Mouse (Mus musculus) erythroblast, adult 5-6 weeks (primary cell): ENCODE data around the gene Gm20388. TPM values are rescaled to one million over a fixed set of nuclear protein-coding genes. Genes with fewer than 3 reads are reported as not detected.

Source experiments
- ATAC-seq: replicated peaks from 2 replicates; pipeline ENCODE4 v1.8.0; 2016; ENCODE audit warnings: moderate number of reproducible peaks, mild to moderate bottlenecking, moderate TSS enrichment, inconsistent platforms; ENCODE audit not compliant: poor library complexity, low FRiP score, severe bottlenecking
- total RNA-seq, 2 experiments: library from RNA; stranded (forward) in 1 of 2; stranded (reverse) in 1 of 2; fragments of 150-400 nt in 1 of 2; fragments of 200-764, 138-1000 nt in 1 of 2; gene quantifications; 2 replicates each; pipeline versions ENCODE4 v1.2.3 to v1.2.4; 2015 to 2017; ENCODE audit warnings: low replicate concordance in 2 of 2

The Gm20388 gene
- total RNA-seq, 2 experiments from 2014 or later: 2.9 to 7.8 TPM

DNA sequence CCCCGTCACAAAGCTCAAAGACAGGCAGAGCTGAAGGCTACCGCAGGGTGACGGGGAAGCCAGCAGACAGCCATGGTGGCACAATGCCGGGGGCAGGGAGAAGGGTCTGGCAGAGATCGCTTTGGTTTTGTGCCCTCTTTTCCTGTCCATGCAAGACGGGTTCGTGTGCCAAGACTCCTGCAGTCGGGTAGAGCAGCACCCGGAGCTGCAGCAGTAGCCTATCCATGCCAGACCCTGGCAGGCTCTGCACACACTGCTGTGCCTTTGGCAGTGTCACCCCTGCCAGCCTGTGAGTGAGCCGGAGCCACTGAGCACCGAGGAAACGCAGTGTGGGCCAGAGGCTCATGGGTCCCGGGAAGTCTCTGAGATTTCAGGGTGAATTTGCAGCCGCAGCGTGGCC lies 1363.0 kb downstream of the Gm20388 start:
- no peak for ATAC-seq

GRCm38 (mm10) chr8:121280414-121280813 lies 1369.8 kb downstream of the Gm20388 start:
- no peak for ATAC-seq

GRCm38 (mm10) chr8:121289346-121289745 lies 1378.7 kb downstream of the Gm20388 start:
- ATAC-seq: no peak

DNA sequence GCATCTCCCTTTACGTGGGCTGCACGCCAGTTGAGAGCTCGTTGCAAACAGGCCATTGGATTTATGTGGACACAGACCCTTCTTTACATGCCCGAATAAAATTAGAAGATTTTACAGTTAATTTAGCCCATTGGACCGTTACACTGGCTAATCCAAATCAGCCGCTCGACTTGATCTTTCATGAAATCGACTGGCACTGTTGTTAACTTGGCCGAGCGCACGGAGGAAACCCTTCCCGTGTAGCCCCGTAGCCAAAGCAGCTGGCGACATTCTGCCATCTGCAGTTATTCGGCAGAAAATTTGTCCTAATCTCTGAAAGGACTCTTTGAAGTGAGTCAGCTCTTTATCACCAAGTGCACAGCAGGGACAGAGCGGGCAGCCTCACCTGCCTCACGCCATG lies 1379.9 kb downstream of the Gm20388 start:
- no peak for ATAC-seq

- no peak for ATAC-seq
Observed at GRCm38 (mm10) chr8:121293418-121293817, 1382.8 kb downstream of the Gm20388 start.

- ATAC-seq: no peak
Observed at GRCm38 (mm10) chr8:121294234-121295108, 1383.8 kb downstream of the Gm20388 start.

GRCm38 (mm10) chr8:121296082-121296481 lies 1385.4 kb downstream of the Gm20388 start:
- ATAC-seq: no peak

GRCm38 (mm10) chr8:121296597-121296996 lies 1386.0 kb downstream of the Gm20388 start:
- ATAC-seq: no peak

DNA sequence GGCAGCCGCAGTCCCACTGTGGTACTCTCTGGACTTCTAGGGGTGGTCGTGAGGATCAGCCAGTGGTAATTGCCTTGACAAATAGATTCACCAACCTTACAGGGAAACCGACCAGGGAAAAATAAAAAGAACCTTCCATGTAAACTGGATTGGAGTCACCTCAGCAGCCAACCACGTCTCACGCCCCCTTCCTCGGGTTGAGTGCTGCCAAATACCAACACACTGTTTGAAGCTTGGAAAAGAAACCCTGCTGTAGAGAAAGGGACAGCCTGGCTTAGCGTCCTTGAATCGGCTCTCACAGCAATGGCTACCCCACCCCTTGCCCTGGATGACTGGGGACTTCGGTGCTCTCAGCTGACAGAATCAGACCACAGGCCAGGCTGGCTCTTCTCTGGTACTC lies 1386.7 kb downstream of the Gm20388 start:
- no peak for ATAC-seq

DNA sequence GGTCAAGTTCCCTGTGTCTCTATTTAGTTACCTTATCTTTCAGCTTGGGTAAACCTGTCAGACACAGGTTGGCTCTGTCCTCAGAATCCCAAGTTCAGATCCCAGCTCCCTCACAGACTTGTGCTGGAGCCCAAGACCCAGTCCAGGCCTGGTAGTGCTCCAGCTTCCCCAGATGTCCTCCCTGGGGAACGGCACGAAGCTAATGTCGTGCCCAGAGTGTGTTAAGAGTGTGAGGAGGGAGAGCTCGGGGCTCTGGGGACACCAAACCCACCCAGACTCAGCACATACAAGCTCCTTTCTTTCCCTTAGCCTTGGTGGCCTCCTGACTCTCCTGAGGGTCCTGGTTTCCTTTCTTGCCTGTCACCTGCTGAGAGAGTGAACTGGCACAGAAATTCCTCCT lies 1389.4 kb downstream of the Gm20388 start:
- ATAC-seq: no peak

DNA sequence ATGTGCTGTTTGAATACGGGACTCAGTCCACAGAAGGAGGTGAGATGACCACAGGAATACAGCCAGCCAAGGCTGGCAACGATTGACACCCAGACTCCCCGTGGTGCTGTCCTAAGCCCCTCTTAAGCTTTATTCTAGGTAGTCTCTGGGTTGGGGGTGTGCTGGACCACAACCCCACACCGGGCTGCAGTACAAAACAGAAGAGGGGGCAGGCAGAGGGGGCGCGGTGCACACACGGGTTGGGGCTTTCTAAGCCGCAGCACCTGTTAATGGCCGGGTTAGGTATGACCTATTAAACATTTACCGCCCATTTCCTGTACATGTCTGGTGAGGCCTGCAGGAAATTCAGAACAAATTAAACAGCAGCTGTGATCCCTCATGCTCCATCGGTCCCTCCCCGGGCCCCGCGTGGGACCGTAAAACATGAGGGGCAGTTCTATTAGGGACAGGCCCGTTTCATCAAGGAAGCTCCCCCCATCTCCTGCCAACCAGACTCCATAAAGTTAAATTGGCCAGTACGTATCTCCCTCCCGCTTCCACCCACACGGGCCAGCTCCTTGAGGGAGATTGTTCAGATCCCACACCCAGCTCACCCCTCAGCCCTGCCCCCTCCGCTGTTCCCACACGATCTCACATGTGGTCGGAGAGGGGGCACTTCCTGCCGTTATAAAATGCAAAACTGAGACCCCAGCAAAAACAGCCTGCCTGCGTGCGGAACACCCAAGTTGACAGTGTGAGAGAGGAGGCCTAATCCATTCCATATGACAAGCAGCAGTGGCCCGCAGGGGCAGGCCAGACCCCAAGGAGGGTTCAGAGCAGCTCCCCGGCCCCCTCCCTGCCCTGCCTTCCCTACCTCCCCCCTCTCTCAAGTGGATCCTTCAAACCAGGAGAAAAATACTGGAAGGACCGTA lies 1390.1 kb downstream of the Gm20388 start:
- ATAC-seq: no peak

GRCm38 (mm10) chr8:121301431-121301830 lies 1390.8 kb downstream of the Gm20388 start:
- ATAC-seq: no peak

DNA sequence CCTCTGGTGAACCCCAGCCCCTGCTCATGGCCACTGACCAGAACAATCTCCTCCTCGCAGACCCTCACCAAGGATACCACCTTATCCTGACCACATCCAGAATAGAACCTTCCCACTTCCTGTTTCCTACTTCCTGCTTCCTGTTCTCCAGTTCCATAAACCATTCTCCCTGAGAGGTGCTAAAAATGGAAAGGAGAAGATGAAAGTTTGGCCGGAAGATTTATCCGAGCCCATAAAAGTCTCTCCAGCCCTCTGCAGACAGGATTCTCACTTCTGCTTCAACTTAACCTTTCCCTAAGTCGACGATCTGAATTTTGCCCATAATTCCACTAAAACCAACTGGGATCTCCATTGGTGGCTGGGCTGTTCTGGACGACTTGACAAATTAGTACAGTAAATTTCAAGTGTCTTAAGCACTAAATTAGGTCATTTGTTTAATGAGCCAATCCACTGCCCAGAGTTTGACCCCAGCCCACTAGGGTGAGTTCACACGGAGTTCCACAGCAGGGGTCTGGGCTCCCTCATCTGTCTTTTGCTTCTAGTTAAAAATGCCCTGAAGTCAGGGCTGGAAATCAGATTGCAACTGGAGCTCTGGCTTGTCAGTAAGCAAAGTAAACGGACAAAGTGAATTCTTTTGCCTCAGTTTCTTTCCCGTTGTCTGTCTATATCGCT lies 1391.5 kb downstream of the Gm20388 start:
- no peak for ATAC-seq

- ATAC-seq: no peak
Observed at GRCm38 (mm10) chr8:121307723-121308122, 1397.1 kb downstream of the Gm20388 start.

GRCm38 (mm10) chr8:121310976-121311819 lies 1400.6 kb downstream of the Gm20388 start:
- no peak for ATAC-seq

DNA sequence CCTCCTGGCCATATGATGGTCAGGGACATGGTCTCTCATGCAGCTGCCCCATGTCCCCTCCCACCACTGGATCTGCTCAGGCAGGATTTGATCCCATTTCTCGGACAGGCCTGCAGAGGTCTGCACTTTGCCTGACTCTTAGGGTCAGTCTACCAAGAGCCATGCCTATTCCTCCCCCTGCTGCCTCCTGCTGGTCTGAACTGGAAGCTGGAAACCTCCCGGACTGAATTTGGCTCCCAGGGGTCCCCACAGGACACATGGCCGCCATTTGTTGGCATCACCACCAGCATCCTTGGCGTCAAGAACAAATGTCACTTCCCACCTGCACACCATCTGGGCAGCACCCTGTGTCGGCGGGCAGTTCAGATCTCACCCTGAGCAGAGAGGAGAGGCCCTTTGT lies 1402.8 kb downstream of the Gm20388 start:
- no peak for ATAC-seq

GRCm38 (mm10) chr8:121314036-121314435 lies 1403.4 kb downstream of the Gm20388 start:
- ATAC-seq: no peak

- no peak for ATAC-seq
Observed at GRCm38 (mm10) chr8:121315569-121315968, 1404.9 kb downstream of the Gm20388 start.

DNA sequence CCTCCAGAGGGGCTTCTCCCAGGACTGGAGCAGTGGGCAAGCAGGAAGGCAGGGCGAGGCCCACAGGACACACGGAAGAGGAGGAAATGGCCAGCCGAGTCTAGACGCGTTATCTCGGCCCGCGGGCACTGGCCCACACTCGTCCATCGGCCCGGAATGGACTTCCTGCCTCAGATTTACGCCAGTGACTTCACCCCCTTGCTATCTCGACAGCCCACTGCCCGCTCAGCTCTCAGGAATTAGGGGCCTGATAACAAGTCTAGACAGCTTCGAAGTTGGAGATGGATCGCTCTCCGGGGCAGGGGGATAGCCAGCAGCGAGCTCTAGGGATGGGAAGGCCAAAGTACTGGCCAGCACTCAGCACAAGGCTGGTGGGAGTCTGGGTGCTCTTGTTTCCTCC lies 1405.4 kb downstream of the Gm20388 start:
- no peak for ATAC-seq
